Mouse (Mus musculus) thymus, postnatal 4 days (tissue): ENCODE data around the gene Zfand5.
"Not testable (repeated sequence)": the region's sequence is repeated elsewhere in the genome, so short reads cannot be mapped to it uniquely, and the experiment has no call there.

ENCODE experiments used
- DNase-seq: peaks from one replicate; pipeline ENCODE4 v3.0.0; 2021

Gene Zfand5

GRCm38 (mm10) chr19:21271741-21272654 lies at the start of gene Zfand5:
TSS of gene Zfand5 (plus strand) at chr19:21272278.
- DNase-seq, result peak; percentile 100

- no peak for DNase-seq
These were observed 44.9 kb upstream of the Zfand5 start for GRCm38 (mm10) chr19:21227131-21227530.

GRCm38 (mm10) chr19:21227754-21228153 lies 44.3 kb upstream of the Zfand5 start:
- no peak for DNase-seq

- DNase-seq, result not testable (repeated sequence)
These were observed 23.3 kb upstream of the Zfand5 start for GRCm38 (mm10) chr19:21248730-21249129.

DNA sequence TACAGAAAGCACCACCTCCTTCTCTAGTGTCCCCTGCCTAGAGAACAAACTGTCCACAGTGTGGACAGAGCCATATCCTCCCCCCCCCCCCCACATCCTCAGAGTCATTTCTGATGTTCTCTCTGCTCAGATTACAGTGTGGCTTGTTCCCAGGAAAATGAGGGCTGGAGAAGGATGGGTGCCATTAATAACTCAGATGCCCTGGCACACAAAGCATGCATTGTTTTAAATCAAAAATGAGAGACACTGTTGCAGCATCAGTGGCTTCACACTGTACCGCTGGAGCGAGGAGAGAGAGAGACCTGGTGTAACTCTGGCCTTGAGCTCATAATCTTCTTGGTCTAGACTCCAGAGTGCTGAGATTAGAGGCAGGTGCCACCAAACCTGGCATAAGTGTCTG lies 18.2 kb upstream of the Zfand5 start:
- DNase-seq, result no peak

- DNase-seq, result no peak
These were observed 16.2 kb upstream of the Zfand5 start for GRCm38 (mm10) chr19:21255920-21256319.

DNA sequence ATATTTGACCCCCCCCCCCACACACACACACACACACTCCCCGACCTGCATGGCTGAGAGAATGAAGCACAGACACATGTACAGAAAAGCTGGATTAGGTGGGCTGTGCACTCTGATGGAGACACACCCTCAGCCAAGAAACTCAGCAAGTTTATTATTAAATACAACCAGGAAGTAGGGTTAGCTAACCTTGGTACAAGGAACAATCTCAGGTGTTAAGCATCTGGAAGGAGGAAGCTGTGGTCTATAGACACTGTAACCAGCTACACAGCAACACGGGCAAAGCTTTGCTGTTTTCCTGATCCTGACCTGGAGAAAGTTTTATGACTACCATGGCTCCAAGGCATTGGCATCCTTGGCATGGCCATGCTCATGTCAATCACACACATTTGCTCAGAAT lies 12.6 kb upstream of the Zfand5 start:
- DNase-seq, result no peak

GRCm38 (mm10) chr19:21260280-21260679 lies 11.8 kb upstream of the Zfand5 start:
- DNase-seq, result no peak

- peak; percentile 30 for DNase-seq
These were observed 892 bp upstream of the Zfand5 start for GRCm38 (mm10) chr19:21271186-21271585.

GRCm38 (mm10) chr19:21272655-21273284 lies 692 bp downstream of the Zfand5 start:
- DNase-seq, result peak; percentile 80

GRCm38 (mm10) chr19:21273440-21273839 lies 1.4 kb downstream of the Zfand5 start:
- no peak for DNase-seq

- DNase-seq, result peak; percentile 52
These were observed 2.1 kb downstream of the Zfand5 start for GRCm38 (mm10) chr19:21274181-21274591.

DNA sequence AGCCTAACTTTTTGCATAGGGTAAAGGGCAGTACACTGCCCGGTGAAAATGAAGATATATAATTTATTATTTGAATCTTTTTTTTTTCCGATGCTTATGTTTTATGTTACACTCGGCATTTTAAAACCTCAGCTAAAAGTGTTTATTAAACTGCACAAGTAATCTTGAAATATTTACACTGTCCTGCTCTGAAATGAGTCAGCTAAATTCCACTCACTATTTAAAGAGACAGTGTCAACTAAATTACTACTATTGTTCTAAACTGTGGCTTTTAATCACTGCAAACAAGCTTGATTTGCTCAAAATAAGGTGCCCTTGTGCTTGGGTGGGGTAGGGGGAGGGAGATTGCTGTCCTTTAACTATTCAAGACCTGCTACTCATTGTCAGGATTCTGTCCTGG lies 2.6 kb downstream of the Zfand5 start:
- DNase-seq, result no peak

DNA sequence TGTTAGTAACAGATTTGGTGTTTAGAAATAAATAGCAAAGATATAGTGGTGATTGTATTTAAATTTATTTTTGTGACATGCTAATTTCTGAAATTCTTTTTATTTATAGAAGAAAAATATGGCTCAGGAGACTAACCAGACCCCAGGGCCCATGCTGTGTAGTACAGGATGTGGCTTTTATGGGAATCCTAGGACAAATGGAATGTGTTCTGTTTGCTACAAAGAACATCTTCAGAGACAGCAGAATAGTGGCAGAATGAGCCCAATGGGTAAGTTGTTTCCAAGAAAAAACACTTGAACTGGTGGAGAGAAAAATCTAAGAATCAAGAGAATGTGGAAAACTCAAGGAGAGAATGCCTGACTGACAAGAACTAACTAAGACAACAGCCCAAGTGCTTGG lies 4.2 kb downstream of the Zfand5 start:
- DNase-seq, result no peak

- DNase-seq, result no peak
These were observed 14.5 kb downstream of the Zfand5 start for GRCm38 (mm10) chr19:21286421-21287097.

DNA sequence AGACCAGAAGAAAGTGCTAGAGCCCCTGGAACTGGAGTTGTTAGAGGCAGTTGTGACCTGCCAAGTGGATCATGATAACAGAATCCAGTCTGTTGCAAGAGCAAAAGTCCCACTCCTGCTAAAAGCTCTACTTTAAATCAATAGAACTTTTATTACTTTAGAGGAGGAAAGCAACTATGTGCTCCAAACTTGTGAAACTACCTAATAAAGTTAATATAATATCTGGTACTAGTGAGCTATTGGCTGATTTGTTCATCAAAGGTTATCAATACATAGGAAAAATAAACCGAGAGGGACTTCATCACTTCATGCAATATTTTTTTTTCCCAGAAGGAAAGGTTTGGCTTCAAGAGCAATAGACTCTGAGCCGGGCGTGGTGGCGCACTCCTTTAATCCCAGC lies 25.3 kb downstream of the Zfand5 start:
- no peak for DNase-seq

- DNase-seq, result no peak
These were observed 29.7 kb downstream of the Zfand5 start for GRCm38 (mm10) chr19:21301787-21302186.

GRCm38 (mm10) chr19:21307755-21308154 lies 35.7 kb downstream of the Zfand5 start:
- no peak for DNase-seq

DNA sequence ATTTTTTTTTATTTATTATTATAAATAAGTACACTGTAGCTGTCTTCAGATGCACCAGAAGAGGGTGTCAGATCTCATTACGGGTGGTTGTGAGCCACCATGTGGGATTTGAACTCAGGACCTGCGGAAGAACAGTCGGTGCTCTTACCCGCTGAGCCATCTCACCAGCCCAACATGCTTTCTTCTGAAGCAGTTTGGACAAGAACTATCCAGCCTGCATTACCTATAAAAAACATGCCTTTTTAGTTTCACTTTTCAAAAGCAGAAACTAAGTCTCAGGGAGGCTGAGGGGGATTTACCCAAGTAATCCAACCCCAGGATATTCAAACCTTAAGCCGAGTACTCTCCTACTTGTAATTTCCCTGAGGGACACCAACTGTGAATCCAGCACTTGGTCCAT lies 38.3 kb downstream of the Zfand5 start:
- DNase-seq, result not testable (repeated sequence)

GRCm38 (mm10) chr19:21315701-21316100 lies 43.6 kb downstream of the Zfand5 start:
- no peak for DNase-seq

GRCm38 (mm10) chr19:21319618-21320017 lies 47.5 kb downstream of the Zfand5 start:
- no peak for DNase-seq

DNA sequence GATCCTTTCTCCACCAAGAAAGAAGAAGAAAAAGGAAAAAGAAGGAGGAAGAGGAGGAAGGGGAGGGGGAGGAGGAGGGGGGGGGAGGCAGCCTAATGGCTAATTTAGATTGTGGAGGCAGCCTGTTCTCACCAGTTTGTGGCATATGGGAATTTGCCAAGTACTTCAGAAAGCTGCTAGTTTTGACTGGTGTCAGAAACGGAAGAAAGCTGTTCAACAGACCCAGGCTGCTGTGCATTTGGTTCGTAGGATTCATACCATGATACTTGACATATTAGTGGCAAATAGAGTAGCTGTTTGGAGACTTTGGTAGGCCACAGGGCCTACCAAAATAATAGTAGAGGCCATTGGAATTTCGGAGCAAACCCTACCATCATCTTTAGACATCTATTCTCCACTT lies 53.3 kb downstream of the Zfand5 start:
- DNase-seq, result no peak

DNA sequence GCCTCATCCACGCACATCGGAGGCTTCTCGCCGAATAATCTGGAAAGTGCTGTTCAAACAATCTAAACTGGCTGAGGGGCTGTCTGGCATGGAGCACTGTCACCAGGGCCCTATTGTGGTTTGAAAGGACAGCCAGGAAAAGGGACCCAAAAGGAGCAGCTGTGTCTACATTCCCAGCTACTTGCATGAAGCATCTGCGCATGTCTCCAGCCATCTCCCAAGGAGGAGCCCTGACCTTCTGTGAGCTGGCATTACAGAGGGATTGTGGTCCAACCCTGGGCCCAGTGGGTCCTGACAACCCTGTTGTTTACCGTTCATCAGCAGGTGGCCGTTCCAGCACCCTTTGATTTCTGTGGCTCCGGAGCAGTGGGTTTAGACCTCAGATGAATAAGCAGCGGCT lies 56.9 kb downstream of the Zfand5 start:
- DNase-seq, result no peak

- no peak for DNase-seq
These were observed 57.7 kb downstream of the Zfand5 start for GRCm38 (mm10) chr19:21329770-21330169.
